Mouse (Mus musculus) spleen, adult 12 weeks (tissue): ENCODE measurements around the gene L3hypdh.
"Not testable (repeated sequence)": the region's sequence is repeated elsewhere in the genome, so short reads cannot be mapped to it uniquely, and the experiment has no call there.

Source experiments
- DNase-seq: peaks from one replicate; pipeline ENCODE4 v3.0.0; 2022; ENCODE audit warnings: low spot score

L3hypdh gene

GRCm38 (mm10) chr12:72053303-72053702 is 31.9 kb downstream of the L3hypdh start:
- no peak for DNase-seq

- DNase-seq: no peak
These were observed 32.7 kb downstream of the L3hypdh start for GRCm38 (mm10) chr12:72052571-72052970.

- no peak for DNase-seq
These were observed 34.4 kb downstream of the L3hypdh start for GRCm38 (mm10) chr12:72050821-72051220.

DNA sequence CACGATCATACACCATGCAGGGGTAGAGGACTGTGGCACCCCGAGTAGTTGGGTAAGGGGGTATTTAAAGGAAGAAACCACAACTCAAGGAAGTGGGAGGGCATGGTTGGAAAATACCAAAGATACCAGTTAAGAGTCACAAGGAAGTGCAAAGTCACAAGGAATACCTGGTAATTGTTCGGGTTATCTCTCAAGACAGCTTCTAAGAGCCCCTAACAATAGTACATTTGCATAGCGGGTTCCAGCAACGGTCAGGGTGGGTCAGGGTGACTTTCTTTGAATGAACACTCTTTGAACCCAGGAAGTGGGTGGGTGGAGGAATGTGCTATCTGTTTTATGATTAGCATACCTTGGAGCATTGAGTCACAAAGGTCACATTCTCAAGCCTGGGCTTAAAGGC is 35.1 kb downstream of the L3hypdh start:
- not testable (repeated sequence) for DNase-seq

- no peak for DNase-seq
These were observed 37.7 kb downstream of the L3hypdh start for GRCm38 (mm10) chr12:72047513-72047912.

GRCm38 (mm10) chr12:72041238-72041637 is 44.0 kb downstream of the L3hypdh start:
- no peak for DNase-seq

DNA sequence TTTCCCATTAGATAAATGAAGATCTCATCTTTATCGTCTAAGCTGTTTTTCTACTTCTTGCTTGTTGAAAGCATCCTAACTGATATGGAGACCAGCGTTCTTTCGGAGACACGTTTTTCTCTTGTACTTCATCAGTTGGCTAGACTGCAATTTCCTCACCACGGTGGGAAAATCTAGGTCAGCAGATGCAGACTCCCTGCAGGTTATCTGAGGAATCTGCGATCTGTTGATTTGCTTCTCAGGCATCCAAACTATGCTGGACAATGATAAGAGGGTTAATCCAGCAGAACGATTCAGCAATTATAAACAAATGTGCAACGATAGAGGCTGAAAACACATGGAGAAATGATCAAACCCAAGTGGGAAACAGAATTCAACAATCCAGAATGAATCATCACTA is 45.7 kb downstream of the L3hypdh start:
- no peak for DNase-seq

DNA sequence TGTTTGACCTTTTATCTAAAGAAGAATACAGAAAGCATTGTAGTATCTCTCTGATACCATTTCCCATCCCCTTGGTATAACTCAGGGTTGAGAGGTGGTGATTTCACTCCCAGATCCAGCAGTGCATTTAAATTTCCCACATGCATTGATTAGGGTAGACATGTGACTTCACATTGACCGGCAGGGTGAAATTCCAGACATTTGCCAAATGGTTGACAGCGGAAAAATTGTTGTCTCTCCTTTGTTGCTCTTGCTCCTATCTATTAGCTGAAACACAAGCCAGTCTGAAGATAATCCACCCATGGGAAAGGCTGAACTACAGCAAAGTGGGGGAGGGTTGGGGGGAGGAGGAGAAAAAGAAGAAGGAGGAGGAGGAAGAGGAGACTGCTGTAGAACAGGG is 46.4 kb downstream of the L3hypdh start:
- DNase-seq: no peak

- DNase-seq: no peak
These were observed 48.2 kb downstream of the L3hypdh start for GRCm38 (mm10) chr12:72037049-72037448.

- no peak for DNase-seq
These were observed 49.1 kb downstream of the L3hypdh start for GRCm38 (mm10) chr12:72036097-72036661.

DNA sequence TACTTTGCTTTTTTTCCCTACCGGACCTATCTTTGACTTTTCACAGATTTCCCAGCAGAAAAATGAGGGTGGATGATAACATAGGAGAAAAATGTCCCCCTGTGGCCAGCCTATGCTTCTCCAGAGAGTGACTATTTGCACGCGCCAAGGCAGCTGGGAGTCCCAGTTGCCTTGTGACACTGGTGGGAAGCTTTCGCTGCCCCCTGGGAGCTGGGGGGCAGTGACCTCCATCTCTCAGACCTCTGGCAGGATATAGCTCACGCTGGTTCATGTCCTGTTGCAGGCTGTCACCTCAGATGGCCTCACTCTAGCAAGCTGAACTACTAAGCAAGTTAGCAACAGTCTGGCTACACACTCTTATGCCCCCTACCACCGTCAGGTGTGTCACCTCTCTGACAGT is 53.4 kb downstream of the L3hypdh start:
- no peak for DNase-seq

GRCm38 (mm10) chr12:72031171-72031570 is 54.1 kb downstream of the L3hypdh start:
- DNase-seq: no peak

DNA sequence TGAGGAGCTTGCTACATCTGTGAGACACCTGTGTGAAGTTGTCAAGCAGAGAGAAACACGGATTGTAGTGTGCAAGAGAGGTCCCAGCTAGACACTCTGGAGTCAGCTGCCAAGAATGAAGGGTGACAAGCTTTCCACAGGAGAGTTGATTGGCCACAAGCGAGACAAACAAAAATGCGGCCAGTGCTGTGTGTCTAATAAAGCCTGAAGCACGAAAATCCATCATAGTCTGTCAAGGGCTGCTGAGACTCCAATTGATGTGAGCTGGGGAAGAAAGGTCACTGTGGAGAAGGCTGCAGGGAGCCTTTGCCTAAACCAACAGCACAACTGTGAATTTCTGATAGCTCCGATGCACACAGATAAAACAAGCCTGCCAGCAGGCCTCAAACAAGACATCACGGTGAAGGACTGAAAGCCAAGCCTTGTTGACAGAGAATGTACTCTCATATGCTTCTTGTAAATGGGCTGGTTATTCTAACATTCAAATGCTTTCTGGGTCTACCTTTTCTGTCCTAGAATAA is 59.9 kb downstream of the L3hypdh start:
- no peak for DNase-seq

DNA sequence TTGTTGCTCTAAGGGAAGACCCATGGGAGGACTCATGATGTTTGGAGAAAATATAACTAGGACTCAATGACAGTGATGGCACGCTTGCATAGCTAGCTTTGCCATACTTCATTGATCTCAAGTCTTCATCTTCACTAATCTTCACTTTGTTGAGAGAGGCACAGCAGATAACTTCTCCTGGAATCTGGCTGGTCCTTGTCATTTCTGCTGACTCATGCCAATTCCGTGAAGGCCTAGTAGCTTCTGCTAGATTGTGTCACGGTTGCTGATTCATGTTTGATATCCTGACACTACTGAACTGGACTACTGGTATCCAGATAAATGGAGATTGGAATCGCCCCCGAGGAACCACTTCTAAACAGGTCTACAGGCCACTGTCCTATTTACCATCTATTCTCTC is 61.7 kb downstream of the L3hypdh start:
- DNase-seq: no peak
